Mouse (Mus musculus): Measurements from ENCODE around the gene Spaca7. TPM values are rescaled to one million over a fixed set of nuclear protein-coding genes. Genes with fewer than 3 reads are reported as not detected.

Spaca7 gene
- polyA plus RNA-seq (2015; fragmentation: Nextera tagmentation; extraction: Ambion mirVana), result not detected in 2 replicates

GRCm38 (mm10) chr8:12572814-12573534 is at the start of gene Spaca7:
Gene Spaca7 (plus strand): TSS chr8:12573029.
- WGBS (ENCODE audit: insufficient replicate concordance), result 49% methylated on average over 14 of the region's 14 CpGs
- ATAC-seq (ENCODE audit: insufficient read depth), result no peak
- no peaks in the 10 kb centered on the region for H3K4me1 ChIP-seq (replicated peaks)
- peaks cover 13% of the 10 kb centered on the region for H3K27me3 ChIP-seq
- no peaks in the 10 kb centered on the region for H3K36me3 ChIP-seq (replicated peaks)
- H3K4me2 ChIP-seq, result no peak within 1 kb of the TSS
- H3K9ac ChIP-seq, result no peak within 1 kb of the TSS
- no peak within 1 kb of the TSS for H3K4me3 ChIP-seq (replicated peaks)
- no peak within 1 kb of the TSS for H3K27ac ChIP-seq (replicated peaks)
- no peaks in the 10 kb centered on the region for H3K9me3 ChIP-seq (replicated peaks)

GRCm38 (mm10) chr8:12524279-12524678 is 48.5 kb upstream of the Spaca7 start:
- 8% methylated on average over 1 of the region's 1 CpGs for WGBS (ENCODE audit: insufficient replicate concordance)

GRCm38 (mm10) chr8:12528659-12529058 is 44.2 kb upstream of the Spaca7 start:
- no peak overlapping the region for H3K4me3 ChIP-seq (replicated peaks)
- no peak overlapping the region for H3K9ac ChIP-seq
- no peaks in the 10 kb centered on the region for H3K27me3 ChIP-seq
- no peaks in the 10 kb centered on the region for H3K4me1 ChIP-seq (replicated peaks)
- H3K4me2 ChIP-seq, result no peak overlapping the region
- no peak for ATAC-seq (ENCODE audit: insufficient read depth)
- H3K27ac ChIP-seq (replicated peaks), result no peak overlapping the region
- no peaks in the 10 kb centered on the region for H3K9me3 ChIP-seq (replicated peaks)
- WGBS (ENCODE audit: insufficient replicate concordance), result 42% methylated on average over 2 of the region's 2 CpGs
- H3K36me3 ChIP-seq (replicated peaks), result no peaks in the 10 kb centered on the region

More at GRCm38 (mm10) chr8:12524279-12524678, 48.5 kb upstream of the Spaca7 start:
- ATAC-seq (ENCODE audit: insufficient read depth), result no peak
- no peak overlapping the region for H3K4me3 ChIP-seq (replicated peaks)
- no peak overlapping the region for H3K4me2 ChIP-seq
- no peaks in the 10 kb centered on the region for H3K9me3 ChIP-seq (replicated peaks)
- H3K27me3 ChIP-seq, result no peaks in the 10 kb centered on the region
- no peaks in the 10 kb centered on the region for H3K4me1 ChIP-seq (replicated peaks)
- no peak overlapping the region for H3K9ac ChIP-seq
- no peaks in the 10 kb centered on the region for H3K36me3 ChIP-seq (replicated peaks)
- H3K27ac ChIP-seq (replicated peaks), result no peak overlapping the region

- Histone ChIP-seq H3K4me3 (replicated peaks) (no peak overlapping the region), H3K9ac (no peak overlapping the region), H3K4me2 (no peak overlapping the region), H3K9me3 (replicated peaks) (no peaks in the 10 kb centered on the region), H3K27me3 (no peaks in the 10 kb centered on the region), H3K4me1 (replicated peaks) (no peaks in the 10 kb centered on the region), H3K27ac (replicated peaks) (no peak overlapping the region), H3K36me3 (replicated peaks) (no peaks in the 10 kb centered on the region)
- no peak for ATAC-seq (ENCODE audit: insufficient read depth)
- 52% methylated on average over 9 of the region's 9 CpGs for WGBS (ENCODE audit: insufficient replicate concordance)
Measured at GRCm38 (mm10) chr8:12535617-12536016, 37.2 kb upstream of the Spaca7 start.

- WGBS (ENCODE audit: insufficient replicate concordance), result 56% methylated on average over 7 of the region's 7 CpGs
- Histone ChIP-seq H3K9ac (no peak overlapping the region), H3K9me3 (replicated peaks) (no peaks in the 10 kb centered on the region), H3K4me3 (replicated peaks) (no peak overlapping the region), H3K36me3 (replicated peaks) (no peaks in the 10 kb centered on the region), H3K4me1 (replicated peaks) (no peaks in the 10 kb centered on the region), H3K4me2 (no peak overlapping the region), H3K27ac (replicated peaks) (no peak overlapping the region), H3K27me3 (no peaks in the 10 kb centered on the region)
- ATAC-seq (ENCODE audit: insufficient read depth), result no peak
Measured at GRCm38 (mm10) chr8:12536306-12536705, 36.5 kb upstream of the Spaca7 start.

GRCm38 (mm10) chr8:12545236-12545635 is 27.6 kb upstream of the Spaca7 start:
- H3K27me3 ChIP-seq, result peaks cover 36% of the 10 kb centered on the region
- no peak overlapping the region for H3K4me2 ChIP-seq
- H3K9me3 ChIP-seq (replicated peaks), result no peaks in the 10 kb centered on the region
- 56% methylated on average over 4 of the region's 4 CpGs for WGBS (ENCODE audit: insufficient replicate concordance)
- no peak overlapping the region for H3K4me3 ChIP-seq (replicated peaks)
- H3K9ac ChIP-seq, result no peak overlapping the region
- no peak for ATAC-seq (ENCODE audit: insufficient read depth)
- H3K36me3 ChIP-seq (replicated peaks), result no peaks in the 10 kb centered on the region
- no peaks in the 10 kb centered on the region for H3K4me1 ChIP-seq (replicated peaks)
- no peak overlapping the region for H3K27ac ChIP-seq (replicated peaks)

GRCm38 (mm10) chr8:12545671-12546070 is 27.2 kb upstream of the Spaca7 start:
- no peak overlapping the region for H3K4me3 ChIP-seq (replicated peaks)
- H3K4me1 ChIP-seq (replicated peaks), result no peaks in the 10 kb centered on the region
- H3K27me3 ChIP-seq, result peaks cover 39% of the 10 kb centered on the region
- no peak overlapping the region for H3K27ac ChIP-seq (replicated peaks)
- WGBS (ENCODE audit: insufficient replicate concordance), result 34% methylated on average over 4 of the region's 4 CpGs
- ATAC-seq (ENCODE audit: insufficient read depth), result no peak
- no peaks in the 10 kb centered on the region for H3K36me3 ChIP-seq (replicated peaks)
- no peak overlapping the region for H3K9ac ChIP-seq
- H3K9me3 ChIP-seq (replicated peaks), result no peaks in the 10 kb centered on the region
- H3K4me2 ChIP-seq, result no peak overlapping the region

- no peak overlapping the region for H3K9ac ChIP-seq
- no peak overlapping the region for H3K27ac ChIP-seq (replicated peaks)
- WGBS (ENCODE audit: insufficient replicate concordance), result 56% methylated on average over 7 of the region's 7 CpGs
- no peak overlapping the region for H3K4me2 ChIP-seq
- H3K27me3 ChIP-seq, result peaks cover 32% of the 10 kb centered on the region
- H3K4me1 ChIP-seq (replicated peaks), result no peaks in the 10 kb centered on the region
- no peaks in the 10 kb centered on the region for H3K9me3 ChIP-seq (replicated peaks)
- no peak for ATAC-seq (ENCODE audit: insufficient read depth)
- H3K4me3 ChIP-seq (replicated peaks), result no peak overlapping the region
- H3K36me3 ChIP-seq (replicated peaks), result no peaks in the 10 kb centered on the region
Measured at GRCm38 (mm10) chr8:12547466-12548220, 25.2 kb upstream of the Spaca7 start.

- no peak overlapping the region for H3K27ac ChIP-seq (replicated peaks)
- ATAC-seq (ENCODE audit: insufficient read depth), result no peak
- WGBS (ENCODE audit: insufficient replicate concordance), result 14% methylated on average over 15 of the region's 15 CpGs
Measured at GRCm38 (mm10) chr8:12548255-12548654, 24.6 kb upstream of the Spaca7 start.

GRCm38 (mm10) chr8:12548680-12549079 is 24.1 kb upstream of the Spaca7 start:
- Histone ChIP-seq H3K27ac (replicated peaks) (no peak overlapping the region), H3K4me3 (replicated peaks) (no peak overlapping the region), H3K27me3 (peaks cover 29% of the 10 kb centered on the region), H3K9ac (no peak overlapping the region), H3K4me2 (no peak overlapping the region), H3K9me3 (replicated peaks) (no peaks in the 10 kb centered on the region), H3K36me3 (replicated peaks) (no peaks in the 10 kb centered on the region), H3K4me1 (replicated peaks) (no peaks in the 10 kb centered on the region)
- no peak for ATAC-seq (ENCODE audit: insufficient read depth)
- WGBS (ENCODE audit: insufficient replicate concordance), result 32% methylated on average over 5 of the region's 5 CpGs

More at GRCm38 (mm10) chr8:12548255-12548654, 24.6 kb upstream of the Spaca7 start:
- Histone ChIP-seq H3K27me3 (peaks cover 30% of the 10 kb centered on the region), H3K9ac (no peak overlapping the region), H3K4me3 (replicated peaks) (no peak overlapping the region), H3K4me1 (replicated peaks) (no peaks in the 10 kb centered on the region), H3K36me3 (replicated peaks) (no peaks in the 10 kb centered on the region), H3K9me3 (replicated peaks) (no peaks in the 10 kb centered on the region), H3K4me2 (no peak overlapping the region)

- H3K27me3 ChIP-seq, result peaks cover 20% of the 10 kb centered on the region; the same call in 1 of the 2 replicates
- H3K4me2 ChIP-seq, result no peak overlapping the region
Measured at GRCm38 (mm10) chr8:12555515-12556145, 17.2 kb upstream of the Spaca7 start.

More at GRCm38 (mm10) chr8:12555515-12556145, 17.2 kb upstream of the Spaca7 start:
- no peak overlapping the region for H3K9ac ChIP-seq
- H3K9me3 ChIP-seq (replicated peaks), result no peaks in the 10 kb centered on the region
- H3K4me3 ChIP-seq (replicated peaks), result no peak overlapping the region
- no peak for ATAC-seq (ENCODE audit: insufficient read depth)
- 53% methylated on average over 15 of the region's 15 CpGs for WGBS (ENCODE audit: insufficient replicate concordance)
- H3K36me3 ChIP-seq (replicated peaks), result no peaks in the 10 kb centered on the region
- no peaks in the 10 kb centered on the region for H3K4me1 ChIP-seq (replicated peaks)
- H3K27ac ChIP-seq (replicated peaks), result no peak overlapping the region

Measured in liver, embryonic 15.5 days (tissue).